Mouse (Mus musculus) stomach, embryonic 16.5 days (tissue): Measurements from ENCODE around the gene Rps3. TPM values are rescaled to one million over a fixed set of nuclear protein-coding genes. Genes with fewer than 3 reads are reported as not detected.

Experiments used
- ATAC-seq: fragments of 200-750 bp; cut with Nextera tagmentation; 2 replicates; pipeline ENCODE4 v1.8.0; 2017; ENCODE audit warnings: moderate number of reproducible peaks, moderate TSS enrichment; ENCODE audit not compliant: insufficient read depth, low FRiP score
- H3K27ac ChIP-seq: fragments of 300-500 bp; sonication (generic); 2 replicates; pipeline ENCODE4 v1.5.1; 2014; ENCODE audit warnings: low read length
- H3K27me3 ChIP-seq: fragments of 300-500 bp; sonication (generic); 2 replicates; pipeline ENCODE4 v1.6.1; 2014; ENCODE audit warnings: low read length, control low read depth, mixed read lengths; ENCODE audit not compliant: control insufficient read depth, insufficient read depth
- H3K36me3 ChIP-seq: fragments of 300-500 bp; sonication (generic); 2 replicates; pipeline ENCODE4 v1.6.1; 2014; ENCODE audit warnings: low read length; ENCODE audit not compliant: control insufficient read depth, insufficient read depth
- H3K4me1 ChIP-seq: fragments of 300-500 bp; sonication (generic); 2 replicates; pipeline ENCODE4 v1.6.1; 2014; ENCODE audit warnings: low read length, control low read depth, mixed read lengths; ENCODE audit not compliant: control insufficient read depth, insufficient read depth
- H3K4me2 ChIP-seq: fragments of 300-500 bp; sonication (generic); 2 replicates; pipeline ENCODE4 v1.6.1; 2014; ENCODE audit warnings: low read depth, low read length, mixed read lengths
- H3K4me3 ChIP-seq: fragments of 300-500 bp; sonication (generic); replicated peaks from 2 replicates; pipeline ENCODE4 v1.5.1; 2014; ENCODE audit warnings: mild to moderate bottlenecking, low read length
- H3K9ac ChIP-seq: fragments of 300-500 bp; sonication (generic); 2 replicates; pipeline ENCODE4 v1.6.1; 2014; ENCODE audit warnings: low read length
- H3K9me3 ChIP-seq: fragments of 300-500 bp; sonication (generic); replicated peaks from 2 replicates; pipeline ENCODE4 v1.6.1; 2016; ENCODE audit warnings: low read length, control low read depth; ENCODE audit not compliant: control insufficient read depth
- WGBS: fragments of 180-500 bp; shearing (Covaris S2); extraction: QIAGEN DNeasy Blood & Tissue Kit; methylation state at CpG from one replicate; pipeline ENCODE4 v1.1.7; 2014; 5-methylcytosine and 5-hydroxymethylcytosine counted together
- polyA plus RNA-seq: library from polyadenylated mRNA; unstranded; fragments of >200 nt; fragmentation: Nextera tagmentation; extraction: Ambion mirVana; gene quantifications from 2 replicates; pipeline ENCODE4 v1.2.1, GENCODE M21; 2015

The Rps3 gene
- polyA plus RNA-seq, 1 experiment from 2014 or later, result 743 TPM

DNA sequence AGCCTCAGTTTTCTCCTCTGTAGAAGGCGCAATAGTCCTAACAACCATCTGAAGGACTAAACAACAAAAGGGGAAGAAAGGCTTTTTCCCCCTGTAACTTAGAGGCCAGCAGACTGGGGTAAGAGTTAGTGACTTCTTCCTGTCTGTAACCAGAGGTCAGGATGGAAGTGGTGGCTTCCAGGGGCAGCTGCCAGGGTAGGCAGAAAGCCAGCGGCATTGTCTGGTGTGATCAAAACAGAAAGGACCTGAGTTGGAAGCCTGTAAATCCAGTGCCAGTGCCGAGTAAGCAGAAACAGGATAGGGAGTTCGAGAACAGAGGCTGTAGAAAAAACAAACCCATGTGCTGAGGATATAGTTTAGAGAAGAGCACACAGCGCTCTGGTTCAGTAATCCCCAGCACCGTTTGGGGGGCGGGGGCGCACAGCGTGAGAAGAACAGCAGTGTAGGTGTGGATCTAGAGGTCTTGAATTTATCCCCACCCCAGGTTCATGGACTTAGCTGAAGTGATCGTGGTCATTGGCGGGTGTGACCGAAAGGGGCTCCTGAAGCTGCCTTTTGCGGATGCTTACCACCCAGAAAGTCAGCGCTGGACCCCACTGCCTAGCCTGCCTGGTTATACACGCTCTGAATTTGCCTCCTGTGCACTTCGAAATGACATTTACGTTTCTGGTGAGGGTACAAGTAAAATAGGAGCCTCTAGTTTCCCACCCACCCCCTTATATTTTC is 13.7 kb downstream of the Rps3 start:
- 77% methylated on average over 17 of the region's 17 CpGs for WGBS
- peaks cover 26% of the 10 kb centered on the region for H3K4me1 ChIP-seq
- no peak overlapping the region for H3K4me2 ChIP-seq
- no peak for ATAC-seq
- H3K27ac ChIP-seq, result peak overlapping the region; percentile 90; the same call in 1 of the 2 replicates
- H3K27me3 ChIP-seq, result no peaks in the 10 kb centered on the region
- H3K4me3 ChIP-seq, result no peak overlapping the region
- H3K9me3 ChIP-seq, result no peaks in the 10 kb centered on the region
- peaks cover 4% of the 10 kb centered on the region; the same call in 1 of the 2 replicates for H3K36me3 ChIP-seq
- H3K9ac ChIP-seq, result no peak overlapping the region

DNA sequence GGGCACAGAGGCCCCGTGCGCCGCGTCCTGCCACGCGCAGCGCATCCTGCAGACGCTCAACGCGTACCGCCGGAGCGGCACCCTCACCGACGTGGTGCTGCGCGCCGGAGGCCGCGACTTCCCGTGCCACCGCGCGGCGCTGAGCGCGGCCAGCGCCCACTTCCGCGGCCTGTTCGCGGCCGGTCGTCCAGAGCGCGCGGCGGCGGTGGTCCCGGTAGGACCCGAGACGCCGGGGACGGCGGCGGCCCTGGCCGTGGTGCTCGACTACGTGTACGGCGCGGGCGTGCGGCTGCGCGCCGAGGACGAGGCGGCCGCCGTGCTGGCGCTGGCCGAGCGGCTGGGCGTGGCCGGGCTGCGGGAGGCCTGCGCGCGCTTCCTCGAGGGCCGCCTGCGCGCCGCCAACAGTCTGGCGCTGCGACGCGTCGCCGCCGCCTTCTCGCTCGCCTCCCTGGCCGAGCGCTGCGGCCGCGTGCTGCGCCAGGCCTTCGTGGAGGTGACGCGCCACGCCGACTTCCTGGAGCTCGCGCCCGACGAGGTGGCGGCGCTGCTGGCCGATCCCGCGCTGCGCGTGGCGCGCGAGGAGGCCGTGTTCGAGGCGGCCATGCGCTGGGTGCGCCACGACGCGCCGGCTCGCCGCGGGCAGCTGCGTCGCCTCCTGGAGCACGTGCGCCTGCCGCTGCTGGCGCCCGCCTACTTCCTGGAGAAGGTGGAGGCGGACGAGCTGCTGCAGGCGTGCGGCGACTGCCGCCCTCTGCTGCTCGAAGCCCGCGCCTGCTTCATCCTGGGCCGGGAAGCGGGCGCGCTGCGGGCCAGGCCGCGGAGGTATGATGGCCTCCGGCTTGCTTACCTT is 15.0 kb downstream of the Rps3 start:
- under 1% methylated on average over 138 of the region's 145 CpGs for WGBS
- H3K4me3 ChIP-seq, result peak overlapping the region; percentile 58
- H3K36me3 ChIP-seq, result peaks cover 1% of the 10 kb centered on the region; the same call in 1 of the 2 replicates
- peak overlapping the region; percentile 80 for H3K4me2 ChIP-seq
- H3K9ac ChIP-seq, result peak overlapping the region; percentile 92
- peaks cover 18% of the 10 kb centered on the region for H3K4me1 ChIP-seq
- peak overlapping the region; percentile 90 for H3K27ac ChIP-seq
- H3K27me3 ChIP-seq, result no peaks in the 10 kb centered on the region
- H3K9me3 ChIP-seq, result no peaks in the 10 kb centered on the region; the same call in 1 of the 2 replicates
- ATAC-seq, result peak; percentile 84

DNA sequence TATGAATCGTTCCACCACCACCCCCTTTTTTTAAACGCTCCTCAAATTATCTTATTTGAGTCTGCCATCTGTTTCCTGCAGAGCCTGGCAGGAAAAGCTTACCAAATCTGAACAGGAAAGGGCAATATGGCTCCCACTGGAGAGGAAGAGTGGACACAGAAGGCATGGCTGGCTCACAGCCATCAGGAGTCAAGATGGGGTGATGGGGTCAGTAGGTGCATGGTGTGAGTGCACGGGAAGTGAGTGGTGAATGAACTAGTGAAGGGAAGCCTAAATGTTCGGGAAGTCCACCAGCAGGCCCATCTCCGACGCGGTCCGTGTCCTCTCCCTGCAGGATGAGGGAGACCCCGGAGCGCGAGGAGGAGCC is 15.6 kb downstream of the Rps3 start:
- ATAC-seq, result peak; percentile 8
- Histone ChIP-seq H3K4me1 (peaks cover 18% of the 10 kb centered on the region), H3K36me3 (no peaks in the 10 kb centered on the region; the same call in 1 of the 2 replicates), H3K27ac (peak overlapping the region; percentile 90), H3K4me3 (peak overlapping the region; percentile 58), H3K27me3 (no peaks in the 10 kb centered on the region), H3K9me3 (no peaks in the 10 kb centered on the region; the same call in 1 of the 2 replicates), H3K4me2 (peak overlapping the region; percentile 80), H3K9ac (peak overlapping the region; percentile 92)
- 20% methylated on average over 11 of the region's 11 CpGs for WGBS

DNA sequence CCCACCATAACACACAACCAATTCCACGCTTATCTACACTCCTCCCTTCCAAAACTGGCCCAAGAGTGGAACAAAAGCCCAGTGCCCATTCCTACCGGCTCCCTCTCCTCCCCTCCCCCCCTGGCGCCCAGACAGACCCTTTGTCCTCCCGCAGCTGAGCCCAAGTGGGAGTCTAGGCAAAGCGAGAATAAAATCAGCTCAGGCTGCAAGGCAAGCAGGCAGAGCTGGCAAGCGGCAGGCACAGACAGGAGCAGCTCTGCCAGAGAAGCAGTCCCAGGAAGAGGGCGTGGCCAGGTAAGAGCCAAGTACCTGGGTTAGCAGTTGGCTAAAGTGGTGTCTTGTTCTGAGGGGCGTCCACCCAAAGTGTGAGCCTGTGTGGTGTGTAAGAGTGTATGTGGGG is 17.7 kb downstream of the Rps3 start, which contains the start of gene Klhl35:
Gene Klhl35, plus strand, starts transcription at position 194 of the 400 bp plus-strand sequence.
- 0 out of 2 replicates have a peak within 1 kb of the TSS, but pooled peaks have one; percentile 14 for H3K27ac ChIP-seq
- H3K9ac ChIP-seq, result peak within 1 kb of the TSS; percentile 49; the same call in 1 of the 2 replicates
- no peak within 1 kb of the TSS for H3K4me3 ChIP-seq
- H3K9me3 ChIP-seq, result no peaks in the 10 kb centered on the region; the same call in 1 of the 2 replicates
- WGBS, result 31% methylated on average over 8 of the region's 8 CpGs
- H3K4me1 ChIP-seq, result peaks cover 18% of the 10 kb centered on the region
- H3K4me2 ChIP-seq, result peak within 1 kb of the TSS; percentile 36; the same call in 1 of the 2 replicates
- no peaks in the 10 kb centered on the region for H3K36me3 ChIP-seq
- ATAC-seq, result no peak
- H3K27me3 ChIP-seq, result no peaks in the 10 kb centered on the region

DNA sequence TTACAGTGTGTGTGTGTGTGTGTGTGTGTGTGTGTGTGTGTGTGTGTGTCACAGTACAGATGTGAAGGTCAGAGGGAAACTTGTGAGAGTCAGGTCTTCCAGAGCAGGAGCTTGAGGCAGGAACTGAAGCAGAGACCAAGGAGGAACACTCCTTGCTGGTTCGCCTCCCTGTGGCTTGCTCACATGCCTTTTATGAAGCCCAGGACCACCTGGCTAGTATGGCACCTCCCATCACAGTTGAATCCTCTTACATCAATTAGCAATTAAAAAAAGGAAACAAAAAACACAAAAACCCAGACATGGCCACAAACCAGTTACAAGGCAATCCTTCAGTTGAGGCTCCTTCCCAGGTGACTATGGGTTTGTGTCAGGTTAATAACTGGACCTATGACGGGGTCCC is 20.4 kb downstream of the Rps3 start:
- no peak overlapping the region for H3K4me3 ChIP-seq
- no peak overlapping the region for H3K27ac ChIP-seq
- no peaks in the 10 kb centered on the region for H3K27me3 ChIP-seq
- WGBS, result 81% methylated on average over 2 of the region's 2 CpGs
- no peak overlapping the region for H3K9ac ChIP-seq
- H3K9me3 ChIP-seq, result no peaks in the 10 kb centered on the region; the same call in 1 of the 2 replicates
- H3K36me3 ChIP-seq, result no peaks in the 10 kb centered on the region
- H3K4me2 ChIP-seq, result no peak overlapping the region
- ATAC-seq, result no peak
- peaks cover 14% of the 10 kb centered on the region for H3K4me1 ChIP-seq

DNA sequence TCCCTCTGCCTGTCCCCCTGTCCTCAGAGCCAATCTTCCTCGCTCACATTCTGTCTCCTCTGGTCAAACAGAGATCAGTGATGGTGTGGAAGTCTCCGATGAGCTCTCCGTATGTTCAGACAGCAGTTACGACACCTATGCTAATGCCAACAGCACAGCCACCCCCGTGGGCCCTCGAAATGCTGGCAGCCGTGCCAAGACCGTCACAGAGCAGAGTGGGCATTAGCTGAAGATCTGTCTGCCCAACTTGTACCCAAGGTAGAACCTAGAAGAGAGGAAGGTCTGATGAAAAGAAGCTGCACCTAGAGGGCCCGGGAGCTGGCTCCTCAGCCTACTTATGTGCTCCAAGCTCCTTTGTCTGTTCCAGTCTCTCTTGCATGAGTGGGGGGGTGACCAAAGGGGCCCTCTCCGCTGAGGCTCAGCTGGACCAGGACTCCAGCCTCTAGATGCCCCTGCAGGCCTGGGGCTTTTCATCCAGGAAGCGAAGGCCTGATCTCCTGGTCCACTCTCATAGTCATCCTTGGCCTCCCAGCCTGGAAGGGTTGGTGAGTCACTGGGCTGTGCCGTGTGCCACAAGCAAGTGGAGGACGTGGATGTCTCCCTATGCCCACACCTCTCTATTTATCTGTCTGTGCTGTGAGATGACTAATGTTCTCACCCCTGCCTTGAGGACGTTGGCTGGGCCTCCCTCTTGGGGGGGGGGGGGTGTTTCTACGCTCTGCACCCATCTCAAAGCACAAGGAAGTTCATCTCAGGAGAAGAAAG is 23.5 kb downstream of the Rps3 start:
- Histone ChIP-seq H3K36me3 (no peaks in the 10 kb centered on the region), H3K9me3 (no peaks in the 10 kb centered on the region; the same call in 1 of the 2 replicates), H3K4me1 (no peaks in the 10 kb centered on the region), H3K27ac (no peak overlapping the region), H3K27me3 (no peaks in the 10 kb centered on the region), H3K4me2 (no peak overlapping the region), H3K9ac (no peak overlapping the region), H3K4me3 (no peak overlapping the region)
- ATAC-seq, result no peak
- WGBS, result 87% methylated on average over 15 of the region's 15 CpGs

DNA sequence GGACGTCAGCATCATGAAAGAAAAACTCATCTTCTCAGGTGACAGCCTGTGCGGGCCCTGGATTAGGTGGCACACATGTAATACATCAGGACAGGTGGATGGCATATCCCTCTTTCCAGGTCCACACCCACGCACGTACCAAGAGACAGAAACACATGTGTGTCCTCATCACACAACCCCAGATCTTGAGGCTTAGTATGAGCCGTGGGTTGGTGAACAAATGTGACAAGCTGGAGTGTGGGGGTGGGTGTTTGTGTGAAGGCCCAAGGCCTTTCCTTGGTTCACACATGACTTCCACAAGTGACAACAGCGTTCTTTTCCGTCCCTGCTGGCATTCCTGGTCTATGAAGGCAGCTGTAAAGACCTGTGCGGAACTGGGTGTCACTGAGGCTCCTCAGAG is 24.7 kb downstream of the Rps3 start:
- no peak overlapping the region for H3K9ac ChIP-seq
- H3K27ac ChIP-seq, result no peak overlapping the region
- no peaks in the 10 kb centered on the region; the same call in 1 of the 2 replicates for H3K9me3 ChIP-seq
- ATAC-seq, result no peak
- no peak overlapping the region for H3K4me3 ChIP-seq
- no peaks in the 10 kb centered on the region for H3K27me3 ChIP-seq
- H3K4me1 ChIP-seq, result no peaks in the 10 kb centered on the region
- no peaks in the 10 kb centered on the region for H3K36me3 ChIP-seq
- no peak overlapping the region for H3K4me2 ChIP-seq
- 80% methylated on average over 8 of the region's 8 CpGs for WGBS

DNA sequence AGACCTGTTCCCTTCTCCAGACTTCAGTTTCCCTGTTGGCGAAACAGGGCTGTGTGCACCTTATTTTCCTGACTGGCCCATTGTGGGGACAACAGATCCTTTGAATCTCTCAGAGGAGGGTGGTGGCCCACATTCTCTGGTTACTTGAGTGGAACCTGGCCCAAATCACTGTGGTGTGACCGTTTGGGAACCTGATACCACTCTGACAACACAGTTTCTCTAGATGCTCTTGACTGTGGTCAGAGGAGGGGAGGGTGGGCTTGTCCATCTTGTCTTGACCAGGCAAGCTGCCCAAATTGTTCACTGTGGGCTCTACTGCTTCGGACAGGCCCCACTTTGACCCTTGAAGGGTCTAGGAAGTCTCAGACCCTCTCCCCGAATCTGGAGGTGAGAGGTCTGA is 29.5 kb downstream of the Rps3 start:
- Histone ChIP-seq H3K36me3 (no peaks in the 10 kb centered on the region), H3K27me3 (no peaks in the 10 kb centered on the region), H3K9ac (no peak overlapping the region), H3K4me3 (no peak overlapping the region), H3K4me1 (no peaks in the 10 kb centered on the region), H3K27ac (no peak overlapping the region), H3K4me2 (no peak overlapping the region), H3K9me3 (no peaks in the 10 kb centered on the region)
- ATAC-seq, result no peak
- WGBS, result 68% methylated on average over 4 of the region's 4 CpGs
